Comparison of ENCODE assay signal across 16 mouse cellular contexts in genomic region chr8:105850014-105850413, GRCm38 (mm10). TPM values are rescaled to one million over a fixed set of nuclear protein-coding genes. Genes with fewer than 3 reads are reported as not detected.
DNase-seq lines count a peak whose midpoint lies in the region; ATAC-seq and TF ChIP-seq lines count a peak whose summit lies in the region.
"Had no signal": no experiment of that assay in that cellular context is flagged by ENCODE, and none has a peak within 500 bp of the region (broad histone marks: within the 10 kb centered on the region; RNA-seq: fewer than 3 reads in every experiment).

No protein-coding gene starts in this region.

- H3K4me2 ChIP-seq in forebrain, embryonic 12.5 days, result peak overlapping the region; percentile 42; the same call in 1 of the 2 replicates
- H3K4me2 ChIP-seq in forebrain, postnatal 0 days (ENCODE audit: low read depth), result no peak overlapping the region
- peak overlapping the region; percentile 56; the same call in 1 of the 2 replicates for H3K4me2 ChIP-seq in liver, embryonic 11.5 days
- peak overlapping the region; percentile 72; the same call in 1 of the 2 replicates for H3K4me2 ChIP-seq in embryonic facial prominence, embryonic 13.5 days
- H3K4me2 ChIP-seq in liver, embryonic 15.5 days, result peak overlapping the region; percentile 62

- WGBS in forebrain, embryonic 12.5 days, result 84% methylated on average over 4 of the region's 4 CpGs
- WGBS in forebrain, postnatal 0 days, result 86% methylated on average over 4 of the region's 4 CpGs
- WGBS in liver, embryonic 11.5 days, result 88% methylated on average over 4 of the region's 4 CpGs
- 89% methylated on average over 3 of the region's 4 CpGs for WGBS in embryonic facial prominence, embryonic 13.5 days
- WGBS in liver, embryonic 15.5 days (ENCODE audit: insufficient replicate concordance), result 81% methylated on average over 4 of the region's 4 CpGs

- peaks cover 10% of the 10 kb centered on the region for H3K4me1 ChIP-seq in forebrain, embryonic 12.5 days
- H3K4me1 ChIP-seq in forebrain, postnatal 0 days (ENCODE audit: insufficient read depth), result peaks cover 4% of the 10 kb centered on the region; the same call in 1 of the 2 replicates
- H3K4me1 ChIP-seq in liver, embryonic 11.5 days (replicated peaks; ENCODE audit: control insufficient read depth, insufficient read depth, low read length), result peaks cover 8% of the 10 kb centered on the region
- H3K4me1 ChIP-seq in embryonic facial prominence, embryonic 13.5 days, result peaks cover 11% of the 10 kb centered on the region
- peaks cover 36% of the 10 kb centered on the region for H3K4me1 ChIP-seq in liver, embryonic 15.5 days (replicated peaks)

- no peaks in the 10 kb centered on the region for H3K9me3 ChIP-seq in forebrain, embryonic 12.5 days
- no peaks in the 10 kb centered on the region for H3K9me3 ChIP-seq in forebrain, postnatal 0 days (ENCODE audit: low read length)
- no peaks in the 10 kb centered on the region for H3K9me3 ChIP-seq in liver, embryonic 11.5 days (ENCODE audit: control insufficient read depth, low read length)
- no peaks in the 10 kb centered on the region for H3K9me3 ChIP-seq in embryonic facial prominence, embryonic 13.5 days
- no peaks in the 10 kb centered on the region for H3K9me3 ChIP-seq in liver, embryonic 15.5 days (replicated peaks)
- H3K9me3 ChIP-seq: G1E; intestine, embryonic 15.5 days had no signal

- H3K36me3 ChIP-seq in forebrain, embryonic 12.5 days (replicated peaks), result peaks cover 43% of the 10 kb centered on the region
- H3K36me3 ChIP-seq in forebrain, postnatal 0 days (ENCODE audit: insufficient read depth), result peaks cover 39% of the 10 kb centered on the region
- H3K36me3 ChIP-seq in liver, embryonic 11.5 days (ENCODE audit: control insufficient read depth, insufficient read depth, low read length), result peaks cover 26% of the 10 kb centered on the region
- peaks cover 49% of the 10 kb centered on the region for H3K36me3 ChIP-seq in embryonic facial prominence, embryonic 13.5 days
- peaks cover 48% of the 10 kb centered on the region for H3K36me3 ChIP-seq in liver, embryonic 15.5 days (replicated peaks)

- no peak overlapping the region for H3K27ac ChIP-seq in forebrain, embryonic 12.5 days
- no peak overlapping the region for H3K27ac ChIP-seq in forebrain, postnatal 0 days (ENCODE audit: low read depth, low read length)
- H3K27ac ChIP-seq in liver, embryonic 11.5 days (ENCODE audit: low read depth, low read length), result no peak overlapping the region
- no peak overlapping the region for H3K27ac ChIP-seq in embryonic facial prominence, embryonic 13.5 days
- peak overlapping the region; percentile 38; the same call in 1 of the 2 replicates for H3K27ac ChIP-seq in liver, embryonic 15.5 days (replicated peaks)
- H3K27ac ChIP-seq: intestine, embryonic 15.5 days had no signal

- no peak overlapping the region for H3K9ac ChIP-seq in forebrain, embryonic 12.5 days
- H3K9ac ChIP-seq in forebrain, postnatal 0 days, result no peak overlapping the region
- H3K9ac ChIP-seq in liver, embryonic 11.5 days (ENCODE audit: low read depth, low read length), result no peak overlapping the region
- no peak overlapping the region for H3K9ac ChIP-seq in embryonic facial prominence, embryonic 13.5 days
- H3K9ac ChIP-seq in liver, embryonic 15.5 days, result peak overlapping the region; percentile 40; the same call in 1 of the 2 replicates
- H3K9ac ChIP-seq: intestine, embryonic 15.5 days had no signal

- no peak for TF ChIP-seq CTCF in forebrain, postnatal 0 days (IDR thresholded peaks at IDR 0.05; ENCODE audit: low read depth)

- no peak for DNase-seq in forebrain, postnatal 0 days
- DNase-seq in liver, embryonic 11.5 days (ENCODE audit: low spot score), result no peak
- DNase-seq in liver, result no peak
- DNase-seq in layer of hippocampus, adult 9-10 months (ENCODE audit: low spot score), result no peak
- DNase-seq in thymus, postnatal 25 days, result no peak
- DNase-seq: adrenal gland, adult 8-10 months; cerebellum, adult 9-11 months; kidney, postnatal 14 days; lung, postnatal 10 days had no signal

- no peak for ATAC-seq in forebrain, embryonic 12.5 days (ENCODE audit: low FRiP score)
- no peak for ATAC-seq in forebrain, postnatal 0 days
- ATAC-seq in liver, embryonic 11.5 days (replicated peaks; ENCODE audit: low FRiP score), result no peak
- ATAC-seq in embryonic facial prominence, embryonic 13.5 days (ENCODE audit: insufficient number of reproducible peaks, insufficient read depth, low FRiP score, low TSS enrichment, low read depth), result no peak
- ATAC-seq in liver, embryonic 15.5 days (ENCODE audit: insufficient read depth), result no peak
- ATAC-seq: intestine, embryonic 15.5 days had no signal

- H3K4me3 ChIP-seq in forebrain, embryonic 12.5 days (replicated peaks), result no peak overlapping the region
- no peak overlapping the region for H3K4me3 ChIP-seq in forebrain, postnatal 0 days (ENCODE audit: low read depth, low read length)
- H3K4me3 ChIP-seq in liver, embryonic 11.5 days (ENCODE audit: low read depth, low read length), result no peak overlapping the region
- H3K4me3 ChIP-seq in embryonic facial prominence, embryonic 13.5 days, result no peak overlapping the region
- H3K4me3 ChIP-seq in liver, embryonic 15.5 days (replicated peaks), result no peak overlapping the region
- H3K4me3 ChIP-seq: intestine, embryonic 15.5 days had no signal

- no peaks in the 10 kb centered on the region for H3K27me3 ChIP-seq in forebrain, embryonic 12.5 days
- no peaks in the 10 kb centered on the region for H3K27me3 ChIP-seq in forebrain, postnatal 0 days (ENCODE audit: insufficient read depth, low read length)
- H3K27me3 ChIP-seq in liver, embryonic 11.5 days (replicated peaks; ENCODE audit: control insufficient read depth, insufficient read depth, low read length), result no peaks in the 10 kb centered on the region
- H3K27me3 ChIP-seq in embryonic facial prominence, embryonic 13.5 days, result no peaks in the 10 kb centered on the region
- H3K27me3 ChIP-seq in liver, embryonic 15.5 days, result no peaks in the 10 kb centered on the region
- H3K27me3 ChIP-seq: intestine, embryonic 15.5 days had no signal

RNA-seq across cellular contexts. Expression of gene Cenpt, which starts 3.1 kb away (rescaled TPM):
- 67.1 and 70.7 TPM in 2 replicates for polyA plus RNA-seq in forebrain, embryonic 12.5 days (2016; fragmentation: Nextera tagmentation; extraction: Ambion mirVana)
- 42.4 and 44.7 TPM in 2 replicates for total RNA-seq in forebrain, postnatal 0 days (2014; rRNA removed)
- polyA plus RNA-seq in forebrain, postnatal 0 days (2015; fragmentation: Nextera tagmentation; extraction: Ambion mirVana), result 39.0 and 42.8 TPM in 2 replicates
- polyA plus RNA-seq in liver, embryonic 11.5 days (2014; fragmentation: Nextera tagmentation; extraction: Ambion mirVana), result 37.0 and 37.5 TPM in 2 replicates
- 56.0 and 58.7 TPM in 2 replicates for polyA plus RNA-seq in embryonic facial prominence, embryonic 13.5 days (2015; fragmentation: Nextera tagmentation; extraction: Ambion mirVana)
- polyA plus RNA-seq in liver, embryonic 15.5 days (2015; fragmentation: Nextera tagmentation; extraction: Ambion mirVana), result 20.3 and 22.7 TPM in 2 replicates

RNA-seq across cellular contexts. Expression of gene Thap11, which starts 4.9 kb away (rescaled TPM):
- polyA plus RNA-seq in forebrain, embryonic 12.5 days (2016; fragmentation: Nextera tagmentation; extraction: Ambion mirVana), result 80.4 and 81.9 TPM in 2 replicates
- total RNA-seq in forebrain, postnatal 0 days (2014; rRNA removed), result 60.4 and 81.9 TPM in 2 replicates
- 48.6 and 57.2 TPM in 2 replicates for polyA plus RNA-seq in forebrain, postnatal 0 days (2015; fragmentation: Nextera tagmentation; extraction: Ambion mirVana)
- polyA plus RNA-seq in liver, embryonic 11.5 days (2014; fragmentation: Nextera tagmentation; extraction: Ambion mirVana), result 62.0 and 66.5 TPM in 2 replicates
- polyA plus RNA-seq in embryonic facial prominence, embryonic 13.5 days (2015; fragmentation: Nextera tagmentation; extraction: Ambion mirVana), result 73.5 and 77.5 TPM in 2 replicates
- 31.5 and 32.2 TPM in 2 replicates for polyA plus RNA-seq in liver, embryonic 15.5 days (2015; fragmentation: Nextera tagmentation; extraction: Ambion mirVana)

RNA-seq across cellular contexts. Expression of gene Nutf2, which starts 10.4 kb away (rescaled TPM):
- polyA plus RNA-seq in forebrain, embryonic 12.5 days (2016; fragmentation: Nextera tagmentation; extraction: Ambion mirVana), result 275 and 317 TPM in 2 replicates
- total RNA-seq in forebrain, postnatal 0 days (2014; rRNA removed), result 70.4 and 89.5 TPM in 2 replicates
- polyA plus RNA-seq in forebrain, postnatal 0 days (2015; fragmentation: Nextera tagmentation; extraction: Ambion mirVana), result 142 and 146 TPM in 2 replicates
- polyA plus RNA-seq in liver, embryonic 11.5 days (2014; fragmentation: Nextera tagmentation; extraction: Ambion mirVana), result 304 and 312 TPM in 2 replicates
- 191 and 275 TPM in 2 replicates for polyA plus RNA-seq in embryonic facial prominence, embryonic 13.5 days (2015; fragmentation: Nextera tagmentation; extraction: Ambion mirVana)
- polyA plus RNA-seq in liver, embryonic 15.5 days (2015; fragmentation: Nextera tagmentation; extraction: Ambion mirVana), result 85.2 and 94.1 TPM in 2 replicates

RNA-seq across cellular contexts. Expression of gene Tsnaxip1, which starts 22.5 kb away (rescaled TPM):
- polyA plus RNA-seq in forebrain, embryonic 12.5 days (2016; fragmentation: Nextera tagmentation; extraction: Ambion mirVana), result 0.12 and 0.51 TPM in 2 replicates
- total RNA-seq in forebrain, postnatal 0 days (2014; rRNA removed), result 0.67 and 1.2 TPM in 2 replicates
- polyA plus RNA-seq in forebrain, postnatal 0 days (2015; fragmentation: Nextera tagmentation; extraction: Ambion mirVana), result 0.92 and 1.1 TPM in 2 replicates
- polyA plus RNA-seq in liver, embryonic 11.5 days (2014; fragmentation: Nextera tagmentation; extraction: Ambion mirVana), result 0.12 TPM in 1 of 2 replicates, not detected in the other
- 0.21 and 0.24 TPM in 2 replicates for polyA plus RNA-seq in embryonic facial prominence, embryonic 13.5 days (2015; fragmentation: Nextera tagmentation; extraction: Ambion mirVana)
- 0.07 and 0.22 TPM in 2 replicates for polyA plus RNA-seq in liver, embryonic 15.5 days (2015; fragmentation: Nextera tagmentation; extraction: Ambion mirVana)
- total RNA-seq: adrenal gland, adult 8-10 months; left cerebral cortex, postnatal 25 days had no signal
- polyA plus RNA-seq: G1E; heart, postnatal 0 days; intestine, embryonic 15.5 days had no signal

RNA-seq across cellular contexts. Expression of gene Ranbp10, which starts 22.9 kb away (rescaled TPM):
- polyA plus RNA-seq in forebrain, embryonic 12.5 days (2016; fragmentation: Nextera tagmentation; extraction: Ambion mirVana), result 14.5 and 14.6 TPM in 2 replicates
- total RNA-seq in forebrain, postnatal 0 days (2014; rRNA removed), result 9.8 and 13.6 TPM in 2 replicates
- 3.5 and 4.5 TPM in 2 replicates for polyA plus RNA-seq in forebrain, postnatal 0 days (2015; fragmentation: Nextera tagmentation; extraction: Ambion mirVana)
- 20.2 and 22.0 TPM in 2 replicates for polyA plus RNA-seq in liver, embryonic 11.5 days (2014; fragmentation: Nextera tagmentation; extraction: Ambion mirVana)
- 15.1 and 17.8 TPM in 2 replicates for polyA plus RNA-seq in embryonic facial prominence, embryonic 13.5 days (2015; fragmentation: Nextera tagmentation; extraction: Ambion mirVana)
- 45.0 and 52.2 TPM in 2 replicates for polyA plus RNA-seq in liver, embryonic 15.5 days (2015; fragmentation: Nextera tagmentation; extraction: Ambion mirVana)
